Mouse (Mus musculus) spleen, adult 2 months (tissue): ENCODE measurements around the gene Sh3rf1.

Experiments used
- CTCF ChIP-seq: fragments of 200-500 bp; IDR thresholded peaks from 2 replicates; pipeline ENCODE4 v1.5.1; 2011; ENCODE audit warnings: mild to moderate bottlenecking, inconsistent platforms; ENCODE audit not compliant: insufficient read depth, insufficient read length, insufficient replicate concordance; ENCODE audit errors: extremely low read depth
- POLR2A ChIP-seq: fragments of 200-500 bp; IDR thresholded peaks from 2 replicates; pipeline ENCODE4 v1.6.1; 2011; ENCODE audit warnings: low read depth, low read length, inconsistent platforms

- TF ChIP-seq CTCF, result no peak
- no peak for TF ChIP-seq POLR2A
Measured at GRCm38 (mm10) chr8:61374059-61374755, 150.5 kb downstream of the Sh3rf1 start.
